Mouse (Mus musculus) erythroblast, adult 5-6 weeks (primary cell): ENCODE measurements around the gene Tmed3. TPM values are rescaled to one million over a fixed set of nuclear protein-coding genes. Genes with fewer than 3 reads are reported as not detected.

ENCODE experiments used
- ATAC-seq: replicated peaks from 2 replicates; pipeline ENCODE4 v1.8.0; 2016; ENCODE audit warnings: moderate number of reproducible peaks, mild to moderate bottlenecking, moderate TSS enrichment, inconsistent platforms; ENCODE audit not compliant: poor library complexity, low FRiP score, severe bottlenecking
- total RNA-seq, 2 experiments: library from RNA; stranded (forward) in 1 of 2; stranded (reverse) in 1 of 2; fragments of 150-400 nt in 1 of 2; fragments of 200-764, 138-1000 nt in 1 of 2; gene quantifications; 2 replicates each; pipeline versions ENCODE4 v1.2.3 to v1.2.4; 2015 to 2017; ENCODE audit warnings: low replicate concordance in 2 of 2

Gene Tmed3
- total RNA-seq (2015; ENCODE audit: low replicate concordance) (81.7 and 97.0 TPM in 2 replicates), total RNA-seq (2017; ENCODE audit: low replicate concordance) (27.3 and 39.2 TPM in 2 replicates)

- peak; percentile 97 for ATAC-seq
These were observed at the start of gene Tmed3 for GRCm38 (mm10) chr9:89704265-89705196. Gene Tmed3 (minus strand): TSS chr9:89705068.

- ATAC-seq, result no peak
These were observed 35.2 kb upstream of the Tmed3 start for GRCm38 (mm10) chr9:89740041-89740440.

- ATAC-seq, result no peak
These were observed 33.4 kb upstream of the Tmed3 start, which contains the start of gene Ankrd34c for GRCm38 (mm10) chr9:89738295-89738694. Gene Ankrd34c (minus strand): TSS chr9:89738475.

GRCm38 (mm10) chr9:89737888-89738287 is 33.0 kb upstream of the Tmed3 start:
- no peak for ATAC-seq

- no peak for ATAC-seq
These were observed 32.3 kb upstream of the Tmed3 start for GRCm38 (mm10) chr9:89736932-89737705.

- ATAC-seq, result no peak
These were observed 2.0 kb upstream of the Tmed3 start for GRCm38 (mm10) chr9:89706906-89707305.

GRCm38 (mm10) chr9:89705197-89705533 is 297 bp upstream of the Tmed3 start:
- ATAC-seq, result peak; percentile 17; the same call in 1 of the 2 replicates

GRCm38 (mm10) chr9:89700910-89701457 is 3.9 kb downstream of the Tmed3 start:
- ATAC-seq, result no peak

GRCm38 (mm10) chr9:89695143-89695542 is 9.7 kb downstream of the Tmed3 start:
- no peak for ATAC-seq

GRCm38 (mm10) chr9:89693670-89694069 is 11.2 kb downstream of the Tmed3 start:
- no peak for ATAC-seq

GRCm38 (mm10) chr9:89689179-89689578 is 15.7 kb downstream of the Tmed3 start:
- no peak for ATAC-seq

GRCm38 (mm10) chr9:89687503-89688226 is 17.2 kb downstream of the Tmed3 start:
- ATAC-seq, result no peak

GRCm38 (mm10) chr9:89686262-89686661 is 18.6 kb downstream of the Tmed3 start:
- ATAC-seq, result no peak

- ATAC-seq, result no peak
These were observed 25.9 kb downstream of the Tmed3 start for GRCm38 (mm10) chr9:89678974-89679373.

GRCm38 (mm10) chr9:89674014-89674618 is 30.8 kb downstream of the Tmed3 start:
- 0 out of 2 replicates have a peak, but pooled peaks have one; percentile 49 for ATAC-seq

GRCm38 (mm10) chr9:89673402-89673801 is 31.5 kb downstream of the Tmed3 start:
- no peak for ATAC-seq

GRCm38 (mm10) chr9:89669878-89670277 is 35.0 kb downstream of the Tmed3 start:
- no peak for ATAC-seq

- ATAC-seq, result no peak
These were observed 37.4 kb downstream of the Tmed3 start for GRCm38 (mm10) chr9:89667306-89667942.

GRCm38 (mm10) chr9:89650913-89651312 is 54.0 kb downstream of the Tmed3 start:
- ATAC-seq, result no peak
